Mouse (Mus musculus): Measurements from ENCODE around the gene Insl6.
A peak's percentile ranks its signal among the peaks of the same experiment; 100 is the strongest.

The Insl6 gene

GRCm38 (mm10) chr19:29287863-29288262 is 37.3 kb downstream of the Insl6 start:
- DNase-seq (ENCODE audit: low spot score in 2 of 2) = no peak

- DNase-seq (ENCODE audit: low spot score in 2 of 2) = peak in 1 of 2 experiments; percentile 49
Observed at GRCm38 (mm10) chr19:29285451-29285869, 39.7 kb downstream of the Insl6 start.

- no peak for DNase-seq (ENCODE audit: low spot score in 2 of 2)
Observed at GRCm38 (mm10) chr19:29278944-29279587, 46.1 kb downstream of the Insl6 start.

DNA sequence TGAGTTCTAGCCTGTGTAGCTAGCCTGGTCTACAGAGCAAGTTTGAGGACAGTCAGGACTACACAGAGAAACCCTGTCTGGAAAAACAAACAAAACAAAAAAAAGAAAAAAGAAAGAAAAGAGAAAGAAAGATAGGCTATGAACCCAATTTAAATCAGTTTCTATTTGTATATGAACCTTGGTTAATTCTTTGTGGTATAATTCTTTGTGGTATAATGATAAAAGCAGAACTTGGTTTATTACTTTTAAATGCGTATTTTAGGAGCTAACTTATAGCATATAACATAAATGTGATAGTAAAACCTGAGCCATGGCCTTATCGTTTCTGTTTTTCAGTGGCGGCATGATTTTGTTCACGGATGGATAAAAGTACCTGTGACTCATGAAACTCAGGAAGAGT is 48.7 kb downstream of the Insl6 start:
- DNase-seq (ENCODE audit: low spot score in 2 of 2) = no peak

DNA sequence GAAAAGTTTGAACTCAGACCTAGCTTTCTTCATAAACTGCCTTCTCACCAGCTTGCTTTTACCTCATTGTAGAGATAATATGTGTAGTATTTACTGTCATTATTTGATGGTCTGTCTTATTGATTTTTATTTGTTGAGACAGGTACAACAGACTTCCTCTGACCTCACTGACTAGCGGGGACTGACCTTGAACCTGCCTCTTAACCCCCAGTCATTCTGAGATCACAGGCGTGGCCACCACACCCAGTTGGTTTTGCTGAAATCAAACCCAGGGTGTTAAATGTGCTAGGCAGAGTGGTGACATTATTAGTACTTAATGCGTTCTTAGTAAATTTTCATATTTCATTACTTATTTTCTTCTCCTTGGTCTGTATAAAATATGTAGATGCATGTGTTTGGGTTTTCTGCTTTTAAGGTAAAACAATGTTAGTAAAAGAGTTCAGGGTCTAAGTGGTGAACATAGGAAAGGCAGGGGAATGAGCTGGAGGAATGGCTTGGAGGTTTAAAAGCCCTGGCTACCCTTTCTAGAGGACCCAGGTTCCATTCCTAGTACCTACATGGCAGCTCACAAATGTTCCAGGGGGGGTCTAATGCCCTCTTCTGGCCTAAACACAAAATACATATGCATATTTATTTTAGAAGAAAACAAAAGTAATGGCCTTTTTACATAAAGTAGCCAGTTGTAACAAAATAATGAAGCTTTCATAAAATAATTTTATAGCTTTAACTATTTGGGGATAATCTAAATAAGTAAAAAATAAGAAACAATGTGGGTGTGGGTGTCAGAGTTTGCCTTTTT is 52.9 kb downstream of the Insl6 start:
- no peak for DNase-seq (ENCODE audit: low spot score in 2 of 2)

Data from left cerebral cortex, adult 9 months (tissue).